Mouse (Mus musculus) E14TG2a.4 (cell line): Measurements from ENCODE around the gene U2af1l4.

Experiments used
- CTCF ChIP-seq: conservative IDR thresholded peaks from 2 replicates; pipeline ENCODE4 v1.5.1; 2014; ENCODE audit warnings: low read length
- NANOG ChIP-seq: IDR thresholded peaks from 2 replicates; pipeline ENCODE4 v1.6.1; 2014; ENCODE audit warnings: borderline replicate concordance, low read length, mixed read lengths
- POU5F1 ChIP-seq: IDR thresholded peaks from 2 replicates; pipeline ENCODE4 v1.6.1; 2014; ENCODE audit warnings: low read length, borderline replicate concordance

DNA sequence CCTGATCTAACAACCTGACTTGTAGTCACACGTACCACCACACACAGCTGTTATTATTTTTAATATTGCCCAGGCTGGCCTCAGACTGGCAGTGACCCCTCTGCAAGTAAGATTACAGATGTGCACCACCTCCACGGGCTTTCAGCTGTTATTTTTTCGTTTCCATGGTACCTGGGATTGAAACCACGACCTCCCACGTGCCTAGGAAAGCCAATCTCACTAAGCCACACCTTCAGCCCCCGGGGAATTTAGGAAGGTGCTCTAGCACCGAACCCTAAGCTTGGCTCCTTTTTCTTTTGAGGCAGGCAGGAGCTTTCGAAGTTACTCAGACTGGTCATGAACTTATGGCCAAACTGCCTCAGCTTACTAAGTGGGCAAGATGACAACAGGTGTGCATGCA, 41.3 kb downstream of the U2af1l4 start:
- TF ChIP-seq CTCF (no peak), NANOG (no peak), POU5F1 (no peak)
